Mouse (Mus musculus) kidney, embryonic 16.5 days (tissue): ENCODE measurements around the gene Cep128. TPM values are rescaled to one million over a fixed set of nuclear protein-coding genes. Genes with fewer than 3 reads are reported as not detected.

ENCODE experiments used
- ATAC-seq: fragments of 200-750 bp; cut with Nextera tagmentation; 2 replicates; pipeline ENCODE4 v1.8.0; 2017; ENCODE audit warnings: moderate TSS enrichment; ENCODE audit not compliant: low FRiP score, low TSS enrichment
- H3K27ac ChIP-seq: fragments of 300-500 bp; sonication (generic); 2 replicates; pipeline ENCODE4 v1.5.1; 2014; ENCODE audit warnings: low read length
- H3K27me3 ChIP-seq: fragments of 300-500 bp; sonication (generic); 2 replicates; pipeline ENCODE4 v1.6.1; 2014; ENCODE audit warnings: low read length, control low read depth, mixed read lengths; ENCODE audit not compliant: insufficient read depth
- H3K36me3 ChIP-seq: fragments of 300-500 bp; sonication (generic); 2 replicates; pipeline ENCODE4 v1.6.1; 2014; ENCODE audit warnings: low read length, control low read depth, mixed read lengths; ENCODE audit not compliant: insufficient read depth
- H3K4me1 ChIP-seq: fragments of 300-500 bp; sonication (generic); 2 replicates; pipeline ENCODE4 v1.6.1; 2014; ENCODE audit warnings: low read length, control low read depth, mixed read lengths; ENCODE audit not compliant: insufficient read depth
- H3K4me2 ChIP-seq: fragments of 300-500 bp; sonication (generic); replicated peaks from 2 replicates; pipeline ENCODE4 v1.6.1; 2014; ENCODE audit warnings: low read depth, low read length
- H3K4me3 ChIP-seq: fragments of 300-500 bp; sonication (generic); 2 replicates; pipeline ENCODE4 v1.5.1; 2014; ENCODE audit warnings: mild to moderate bottlenecking, low read length
- H3K9ac ChIP-seq: fragments of 300-500 bp; sonication (generic); replicated peaks from 2 replicates; pipeline ENCODE4 v1.6.1; 2014; ENCODE audit warnings: low read length
- H3K9me3 ChIP-seq: fragments of 300-500 bp; sonication (generic); 2 replicates; pipeline ENCODE4 v1.6.1; 2016; ENCODE audit warnings: low read length, control low read depth
- WGBS: fragments of 180-500 bp; shearing (Covaris S2); extraction: QIAGEN DNeasy Blood & Tissue Kit; methylation state at CpG from one replicate; pipeline ENCODE4 v1.1.7; 2014; 5-methylcytosine and 5-hydroxymethylcytosine counted together
- polyA plus RNA-seq: library from polyadenylated mRNA; unstranded; fragments of >200 nt; fragmentation: Nextera tagmentation; extraction: Ambion mirVana; gene quantifications from 2 replicates; pipeline ENCODE4 v1.2.1, GENCODE M21; 2015

Cep128 gene
- polyA plus RNA-seq, 1 experiment from 2014 or later: 7.2 TPM

GRCm38 (mm10) chr12:91056885-91057284 lies 327.3 kb downstream of the Cep128 start:
- no peak overlapping the region for H3K4me3 ChIP-seq
- H3K27ac ChIP-seq: no peak overlapping the region
- no peak for ATAC-seq
- WGBS: 84% methylated on average over 10 of the region's 10 CpGs
- H3K9me3 ChIP-seq: no peaks in the 10 kb centered on the region
- no peaks in the 10 kb centered on the region for H3K4me1 ChIP-seq
- H3K36me3 ChIP-seq: no peaks in the 10 kb centered on the region
- no peak overlapping the region for H3K9ac ChIP-seq
- H3K27me3 ChIP-seq: no peaks in the 10 kb centered on the region
- H3K4me2 ChIP-seq: no peak overlapping the region

- H3K4me2 ChIP-seq: no peak overlapping the region
- no peak overlapping the region for H3K9ac ChIP-seq
- no peaks in the 10 kb centered on the region for H3K27me3 ChIP-seq
- H3K4me3 ChIP-seq: no peak overlapping the region
- H3K4me1 ChIP-seq: no peaks in the 10 kb centered on the region
- no peak for ATAC-seq
- no peaks in the 10 kb centered on the region for H3K36me3 ChIP-seq
- H3K27ac ChIP-seq: no peak overlapping the region
- WGBS: 83% methylated on average over 3 of the region's 3 CpGs
- no peaks in the 10 kb centered on the region for H3K9me3 ChIP-seq
Observed at GRCm38 (mm10) chr12:91052301-91052700, 331.9 kb downstream of the Cep128 start.

- no peaks in the 10 kb centered on the region for H3K36me3 ChIP-seq
- no peaks in the 10 kb centered on the region for H3K4me1 ChIP-seq
- ATAC-seq: no peak
- H3K9me3 ChIP-seq: no peaks in the 10 kb centered on the region
- H3K4me2 ChIP-seq: no peak overlapping the region
- H3K9ac ChIP-seq: no peak overlapping the region
- no peaks in the 10 kb centered on the region for H3K27me3 ChIP-seq
- 76% methylated on average over 9 of the region's 9 CpGs for WGBS
- no peak overlapping the region for H3K4me3 ChIP-seq
- H3K27ac ChIP-seq: no peak overlapping the region
Observed at GRCm38 (mm10) chr12:91050593-91051325, 333.4 kb downstream of the Cep128 start.

- H3K36me3 ChIP-seq: no peaks in the 10 kb centered on the region
- H3K27ac ChIP-seq: no peak overlapping the region
- H3K4me2 ChIP-seq: no peak overlapping the region
- H3K9ac ChIP-seq: no peak overlapping the region
- H3K4me3 ChIP-seq: no peak overlapping the region
- 84% methylated on average over 4 of the region's 4 CpGs for WGBS
- H3K4me1 ChIP-seq: no peaks in the 10 kb centered on the region
- no peak for ATAC-seq
- no peaks in the 10 kb centered on the region for H3K27me3 ChIP-seq
- H3K9me3 ChIP-seq: no peaks in the 10 kb centered on the region
Observed at GRCm38 (mm10) chr12:91041363-91041762, 342.8 kb downstream of the Cep128 start.

- no peaks in the 10 kb centered on the region for H3K36me3 ChIP-seq
- H3K4me3 ChIP-seq: no peak overlapping the region
- no peak overlapping the region for H3K4me2 ChIP-seq
- H3K27me3 ChIP-seq: no peaks in the 10 kb centered on the region
- H3K27ac ChIP-seq: no peak overlapping the region
- H3K9ac ChIP-seq: no peak overlapping the region
- no peak for ATAC-seq
- no peaks in the 10 kb centered on the region for H3K4me1 ChIP-seq
- WGBS: 91% methylated on average over 7 of the region's 7 CpGs
- no peaks in the 10 kb centered on the region for H3K9me3 ChIP-seq
Observed at GRCm38 (mm10) chr12:91040267-91040905, 343.8 kb downstream of the Cep128 start.

- Histone ChIP-seq H3K36me3 (no peaks in the 10 kb centered on the region), H3K27ac (no peak overlapping the region), H3K9ac (no peak overlapping the region), H3K4me3 (no peak overlapping the region), H3K27me3 (no peaks in the 10 kb centered on the region), H3K9me3 (no peaks in the 10 kb centered on the region), H3K4me2 (no peak overlapping the region), H3K4me1 (no peaks in the 10 kb centered on the region)
- no peak for ATAC-seq
- WGBS: 52% methylated on average over 5 of the region's 5 CpGs
Observed at GRCm38 (mm10) chr12:91029116-91029515, 355.1 kb downstream of the Cep128 start.

GRCm38 (mm10) chr12:91027681-91028080 lies 356.5 kb downstream of the Cep128 start:
- Histone ChIP-seq H3K27me3 (no peaks in the 10 kb centered on the region), H3K27ac (no peak overlapping the region), H3K4me3 (no peak overlapping the region), H3K4me1 (no peaks in the 10 kb centered on the region), H3K9ac (no peak overlapping the region), H3K36me3 (no peaks in the 10 kb centered on the region), H3K9me3 (no peaks in the 10 kb centered on the region), H3K4me2 (no peak overlapping the region)
- ATAC-seq: no peak
- 66% methylated on average over 9 of the region's 9 CpGs for WGBS

GRCm38 (mm10) chr12:91027100-91027499 lies 357.1 kb downstream of the Cep128 start:
- H3K9ac ChIP-seq: no peak overlapping the region
- no peak overlapping the region for H3K4me3 ChIP-seq
- H3K27ac ChIP-seq: no peak overlapping the region
- no peaks in the 10 kb centered on the region for H3K9me3 ChIP-seq
- no peaks in the 10 kb centered on the region for H3K4me1 ChIP-seq
- WGBS: 91% methylated on average over 4 of the region's 4 CpGs
- H3K4me2 ChIP-seq: no peak overlapping the region
- H3K36me3 ChIP-seq: no peaks in the 10 kb centered on the region
- ATAC-seq: no peak
- no peaks in the 10 kb centered on the region for H3K27me3 ChIP-seq

GRCm38 (mm10) chr12:91015075-91015474 lies 369.1 kb downstream of the Cep128 start:
- 91% methylated on average over 6 of the region's 6 CpGs for WGBS

GRCm38 (mm10) chr12:91013043-91013442 lies 371.2 kb downstream of the Cep128 start:
- H3K4me2 ChIP-seq: no peak overlapping the region
- no peak for ATAC-seq
- H3K4me3 ChIP-seq: no peak overlapping the region
- H3K4me1 ChIP-seq: no peaks in the 10 kb centered on the region
- WGBS: 85% methylated on average over 6 of the region's 6 CpGs
- no peaks in the 10 kb centered on the region for H3K9me3 ChIP-seq
- no peaks in the 10 kb centered on the region for H3K36me3 ChIP-seq
- no peaks in the 10 kb centered on the region for H3K27me3 ChIP-seq
- H3K27ac ChIP-seq: no peak overlapping the region
- H3K9ac ChIP-seq: no peak overlapping the region

More at GRCm38 (mm10) chr12:91015075-91015474, 369.1 kb downstream of the Cep128 start:
- no peaks in the 10 kb centered on the region for H3K9me3 ChIP-seq
- no peak overlapping the region for H3K27ac ChIP-seq
- no peaks in the 10 kb centered on the region for H3K27me3 ChIP-seq
- H3K4me3 ChIP-seq: no peak overlapping the region
- no peak overlapping the region for H3K9ac ChIP-seq
- H3K36me3 ChIP-seq: no peaks in the 10 kb centered on the region
- H3K4me2 ChIP-seq: no peak overlapping the region
- ATAC-seq: no peak
- no peaks in the 10 kb centered on the region for H3K4me1 ChIP-seq
